Mouse (Mus musculus): ENCODE data around the gene Ctnna2.

DNA sequence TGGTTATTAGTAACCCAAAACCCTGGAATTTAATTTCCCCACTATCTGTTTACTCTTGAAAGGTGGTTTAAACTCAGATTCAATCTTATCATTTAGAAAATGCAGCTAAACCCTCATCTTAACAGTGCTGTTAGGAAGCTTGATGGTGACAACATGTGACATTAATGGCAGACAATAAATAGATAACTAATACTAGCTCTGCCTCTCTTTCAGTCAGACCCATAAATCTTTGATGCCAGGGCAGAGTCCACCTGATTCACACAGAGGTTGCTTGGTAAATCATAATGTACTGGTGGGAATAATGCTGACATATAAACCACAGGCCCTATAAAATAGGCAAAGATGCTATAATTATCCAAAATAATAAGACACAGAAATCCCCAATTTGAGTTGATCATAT lies 398.6 kb downstream of the Ctnna2 start:
- no peak for TF ChIP-seq POLR2A (IDR thresholded peaks at IDR 0.05; ENCODE audit: low read depth, low read length)
- TF ChIP-seq CTCF (IDR thresholded peaks at IDR 0.05; ENCODE audit: extremely low read depth, insufficient read length, insufficient replicate concordance, low read depth, low read length) = no peak

All from small intestine, adult 2 months (tissue).